Mouse (Mus musculus) CH12.LX (cell line): Measurements from ENCODE around the gene Inpp5d. TPM values are rescaled to one million over a fixed set of nuclear protein-coding genes. Genes with fewer than 3 reads are reported as not detected.

Experiments used
- DNase-seq: peaks from one replicate; pipeline ENCODE4 v3.0.0-alpha.2; 2013; ENCODE audit errors: extremely low read depth
- H3K27ac ChIP-seq: 2 replicates; pipeline ENCODE4 v1.5.1; 2012; ENCODE audit warnings: low read depth, mild to moderate bottlenecking, control low read depth, moderate library complexity; ENCODE audit not compliant: insufficient read depth
- H3K27me3 ChIP-seq: replicated peaks from 2 replicates; pipeline ENCODE3; 2012; ENCODE audit warnings: inconsistent platforms
- H3K36me3 ChIP-seq, 2 experiments: replicated peaks in 1 of 2; 2 replicates each; pipeline versions ENCODE3 to v1.6.1; 2012; ENCODE audit warnings: inconsistent platforms in 1 of 2, low read length in 1 of 2, mild to moderate bottlenecking in 1 of 2, mixed read lengths in 1 of 2, moderate library complexity in 1 of 2; ENCODE audit not compliant: control insufficient read depth in 1 of 2, insufficient read depth in 1 of 2
- H3K4me1 ChIP-seq, 2 experiments: 2 replicates each; pipeline ENCODE4 v1.6.1; 2012; ENCODE audit warnings: inconsistent platforms in 1 of 2, moderate library complexity in 1 of 2; ENCODE audit not compliant: insufficient read depth in 2 of 2, control insufficient read depth in 1 of 2
- H3K4me2 ChIP-seq: 2 replicates; pipeline ENCODE4 v1.6.1; 2012; ENCODE audit warnings: low read depth, mild to moderate bottlenecking, control low read depth; ENCODE audit not compliant: poor library complexity, insufficient read depth, severe bottlenecking
- H3K4me3 ChIP-seq, 3 experiments: fragments of 150-350 bp in 1 of 3; sonication (generic) in 1 of 3; replicated peaks in 1 of 3; 2 replicates each; pipeline versions ENCODE3 to v1.5.1; 2011 to 2012; ENCODE audit warnings: low read depth in 2 of 3, low read length in 2 of 3, mild to moderate bottlenecking in 2 of 3, moderate library complexity in 2 of 3, control low read depth in 1 of 3, improper control_type of control experiment in 1 of 3, inconsistent platforms in 1 of 3, mixed read lengths in 1 of 3; ENCODE audit not compliant: poor library complexity in 1 of 3
- H3K79me2 ChIP-seq: replicated peaks from 2 replicates; pipeline ENCODE4 v1.6.1; 2012; ENCODE audit warnings: mild to moderate bottlenecking, moderate library complexity; ENCODE audit not compliant: control insufficient read depth, poor library complexity, insufficient read depth, severe bottlenecking; ENCODE audit errors: extremely low read depth
- H3K9ac ChIP-seq: 2 replicates; pipeline ENCODE4 v1.6.1; 2012; ENCODE audit warnings: low read depth, mild to moderate bottlenecking, control low read depth, moderate library complexity; ENCODE audit not compliant: insufficient read depth
- H3K9me3 ChIP-seq: replicated peaks from 2 replicates; pipeline ENCODE3; 2012; ENCODE audit warnings: low read length, inconsistent platforms, mixed read lengths
- CTCF ChIP-seq, 2 experiments: IDR thresholded peaks in 1 of 2; conservative IDR thresholded peaks in 1 of 2; 2 replicates each; pipeline ENCODE4 v1.5.1; 2011 to 2012; ENCODE audit warnings: low read depth in 2 of 2, low read length in 2 of 2, improper control_type of control experiment in 1 of 2, inconsistent platforms in 1 of 2, mild to moderate bottlenecking in 1 of 2, moderate library complexity in 1 of 2
- ELF1 ChIP-seq: IDR thresholded peaks from 2 replicates; pipeline ENCODE4 v1.6.1; 2014; ENCODE audit warnings: low read depth, mild to moderate bottlenecking, inconsistent platforms, low read length, improper control_type of control experiment
- EP300 ChIP-seq: IDR thresholded peaks from 2 replicates; pipeline ENCODE4 v1.6.1; 2011; ENCODE audit warnings: low read length, improper control_type of control experiment
- GABPA ChIP-seq: IDR thresholded peaks from 2 replicates; pipeline ENCODE4 v1.6.1; 2012; ENCODE audit warnings: low read depth, low read length, improper control_type of control experiment, inconsistent platforms; ENCODE audit not compliant: insufficient replicate concordance
- IRF4 ChIP-seq: IDR thresholded peaks from 2 replicates; pipeline ENCODE4 v1.6.1; 2014; ENCODE audit warnings: low read depth, mild to moderate bottlenecking, inconsistent platforms, low read length, improper control_type of control experiment
- JUN ChIP-seq: IDR thresholded peaks from 2 replicates; pipeline ENCODE4 v1.6.1; 2011; ENCODE audit warnings: low read depth, mild to moderate bottlenecking, low read length, improper control_type of control experiment, moderate library complexity; ENCODE audit not compliant: insufficient read depth
- JUND ChIP-seq: conservative IDR thresholded peaks from 2 replicates; pipeline ENCODE4 v1.6.1; 2011; ENCODE audit warnings: low read depth, low read length, improper control_type of control experiment
- KAT2A ChIP-seq: IDR thresholded peaks from 2 replicates; pipeline ENCODE4 v1.6.1; 2012; ENCODE audit warnings: low read length, improper control_type of control experiment, inconsistent platforms; ENCODE audit not compliant: insufficient replicate concordance
- MEF2A ChIP-seq: IDR thresholded peaks from 2 replicates; pipeline ENCODE4 v1.6.1; 2014; ENCODE audit warnings: low read depth, mild to moderate bottlenecking, inconsistent platforms, low read length, improper control_type of control experiment, borderline replicate concordance
- MXI1 ChIP-seq: IDR thresholded peaks from 2 replicates; pipeline ENCODE4 v1.6.1; 2011; ENCODE audit warnings: mild to moderate bottlenecking, low read depth, low read length, improper control_type of control experiment
- MYC ChIP-seq: IDR thresholded peaks from 2 replicates; pipeline ENCODE4 v1.6.1; 2011; ENCODE audit warnings: low read depth, mild to moderate bottlenecking, improper control_type of control experiment, low read length
- NELFE ChIP-seq: IDR thresholded peaks from 2 replicates; pipeline ENCODE4 v1.6.1; 2011; ENCODE audit warnings: low read depth, low read length, improper control_type of control experiment
- NRF1 ChIP-seq: IDR thresholded peaks from 2 replicates; pipeline ENCODE4 v1.6.1; 2014; ENCODE audit warnings: low read depth, mild to moderate bottlenecking, inconsistent platforms, low read length, improper control_type of control experiment, moderate library complexity
- PAX5 ChIP-seq: IDR thresholded peaks from 2 replicates; pipeline ENCODE4 v1.6.1; 2012; ENCODE audit warnings: low read length, inconsistent platforms, mixed read lengths
- RAD21 ChIP-seq: IDR thresholded peaks from 2 replicates; pipeline ENCODE4 v1.6.1; 2011; ENCODE audit warnings: low read depth, mild to moderate bottlenecking, low read length, improper control_type of control experiment, moderate library complexity
- RCOR1 ChIP-seq: conservative IDR thresholded peaks from 2 replicates; pipeline ENCODE4 v1.6.1; 2012; ENCODE audit warnings: low read depth, mild to moderate bottlenecking, inconsistent platforms, low read length, improper control_type of control experiment
- SIN3A ChIP-seq: IDR thresholded peaks from 2 replicates; pipeline ENCODE4 v1.6.1; 2012; ENCODE audit warnings: low read length, improper control_type of control experiment, inconsistent platforms
- SMC3 ChIP-seq: IDR thresholded peaks from 2 replicates; pipeline ENCODE4 v1.6.1; 2011; ENCODE audit warnings: low read depth, low read length, improper control_type of control experiment
- TBP ChIP-seq: conservative IDR thresholded peaks from 2 replicates; pipeline ENCODE4 v1.6.1; 2011; ENCODE audit warnings: low read depth, low read length, improper control_type of control experiment
- TCF12 ChIP-seq: IDR thresholded peaks from 2 replicates; pipeline ENCODE4 v1.6.1; 2014; ENCODE audit warnings: low read depth, mild to moderate bottlenecking, inconsistent platforms, low read length, improper control_type of control experiment
- UBTF ChIP-seq: IDR thresholded peaks from 2 replicates; pipeline ENCODE4 v1.6.1; 2012; ENCODE audit warnings: low read depth, mild to moderate bottlenecking, inconsistent platforms, low read length, improper control_type of control experiment, moderate library complexity
- dilution Hi-C: fragments of 300-500 bp; cut with MboI; formaldehyde crosslinking; loops from 2 replicates; pipeline ENCODE4 v1.14.3; 2020; ENCODE audit warnings: low sequenced_read_pairs; ENCODE audit not compliant: extremely low pct_unique_long_range_greater_than_20kb, extremely low pct_ligation_motif_present
- in situ Hi-C: fragments of 300-500 bp; cut with MboI; formaldehyde crosslinking; loops from 3 replicates; pipeline ENCODE4 v1.14.3; 2019; ENCODE audit warnings: low sequenced_read_pairs, low pct_ligation_motif_present, low pct_unique_long_range_greater_than_20kb, mixed read lengths
- polyA plus RNA-seq: library from polyadenylated mRNA; unstranded; fragments of >175 nt; gene quantifications from 2 replicates; pipeline ENCODE4 v1.2.1, GENCODE M21; 2012; ENCODE audit warnings: low read depth; ENCODE audit not compliant: insufficient read length
- total RNA-seq, 2 experiments: library from RNA; depleted of rRNA; stranded (reverse); fragments of 300-350 nt in 1 of 2; fragments of >200 nt in 1 of 2; gene quantifications; 2 replicates each; pipeline ENCODE4 v1.2.3; 2012 to 2014

Inpp5d gene
- total and polyA plus RNA-seq, 3 experiments, result 97.1 to 109 (median 106) TPM

DNA sequence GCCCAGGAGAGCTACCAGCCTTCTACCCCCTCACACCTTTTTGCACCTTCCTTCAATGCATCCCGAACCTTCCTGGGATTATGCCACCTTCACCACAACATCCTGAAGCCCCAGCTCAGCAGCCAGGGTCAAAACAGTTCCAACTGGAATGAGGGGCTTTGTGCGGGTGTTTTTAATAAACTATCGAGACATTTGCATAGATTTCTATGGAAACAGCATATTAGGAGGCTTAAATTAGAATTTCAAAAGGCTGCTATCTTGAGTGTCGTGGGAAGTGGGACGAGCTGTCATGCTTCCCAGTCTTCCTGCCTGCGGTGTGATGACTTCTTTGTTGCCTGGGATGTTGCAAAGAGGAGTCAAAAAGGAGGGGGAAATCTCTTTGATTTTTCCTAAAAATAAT lies 88.9 kb downstream of the Inpp5d start:
- dilution Hi-C loops (no loop called here), in situ Hi-C loops (no loop called here)
- Histone ChIP-seq H3K9me3 (peaks cover 2% of the 10 kb centered on the region), H3K27me3 (no peaks in the 10 kb centered on the region), H3K4me2 (no peak overlapping the region), H3K36me3 (peaks cover 89 to 99% of the 10 kb centered on the region in 2 experiments), H3K4me1 (no peaks in the 10 kb centered on the region), H3K79me2 (no peaks in the 10 kb centered on the region), H3K9ac (no peak overlapping the region), H3K27ac (no peak overlapping the region), H3K4me3 (no peak overlapping the region)
- no peak for DNase-seq
- no peak for TF ChIP-seq JUN
- TF ChIP-seq MEF2A, result no peak
- TF ChIP-seq TBP, result no peak
- TF ChIP-seq CTCF (conservative IDR thresholded peaks at IDR 0.05 in 1 of 2, IDR thresholded peaks at IDR 0.05 in 1 of 2; ENCODE audit: low read depth in 2 of 2, low read length in 2 of 2), result no peak
- TF ChIP-seq PAX5, result no peak
- TF ChIP-seq UBTF, result no peak
- no peak for TF ChIP-seq MYC
- TF ChIP-seq RAD21, result no peak
- no peak for TF ChIP-seq RCOR1

DNA sequence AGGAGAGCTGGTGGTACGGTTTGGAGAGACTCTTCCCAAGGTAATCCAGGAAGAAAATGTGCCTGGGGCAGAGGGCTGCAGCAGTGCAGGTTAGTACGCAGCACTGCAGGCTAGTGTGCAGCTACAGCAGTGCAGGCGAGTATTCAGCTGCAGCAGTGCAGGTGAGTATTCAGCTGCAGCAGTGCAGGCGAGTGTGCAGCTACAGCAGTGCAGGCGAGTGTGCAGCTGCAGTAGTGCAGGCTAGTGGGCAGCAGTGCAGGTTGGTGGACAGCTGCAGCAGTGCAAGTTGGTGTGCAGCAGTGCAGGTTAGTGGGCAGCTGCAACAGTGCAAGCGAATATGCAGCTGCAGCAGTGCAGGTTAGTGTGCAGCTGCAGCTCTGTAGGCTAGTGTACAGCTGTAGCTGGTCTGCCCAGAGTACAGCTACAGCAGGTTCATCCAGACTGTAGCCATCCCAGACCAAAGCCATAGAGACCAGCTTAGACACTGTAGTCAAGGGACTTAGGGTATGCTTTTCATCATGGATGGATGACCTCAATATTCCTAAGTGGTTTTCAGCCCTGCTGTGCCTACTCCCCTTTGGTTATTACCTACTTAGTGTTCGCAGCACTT lies 89.7 kb downstream of the Inpp5d start:
- no peaks in the 10 kb centered on the region for H3K27me3 ChIP-seq
- no peak for TF ChIP-seq KAT2A
- TF ChIP-seq, all 38 proteins: peak for 0
- dilution Hi-C loops (no loop called here), in situ Hi-C loops (no loop called here)
- H3K9me3 ChIP-seq, result peaks cover 2% of the 10 kb centered on the region
- no peaks in the 10 kb centered on the region for H3K4me1 ChIP-seq
- H3K79me2 ChIP-seq, result no peaks in the 10 kb centered on the region
- no peak overlapping the region for H3K4me2 ChIP-seq
- peaks cover 89 to 99% of the 10 kb centered on the region in 2 experiments for H3K36me3 ChIP-seq
- no peak overlapping the region for H3K9ac ChIP-seq
- DNase-seq, result no peak
- H3K27ac ChIP-seq, result no peak overlapping the region
- H3K4me3 ChIP-seq, result no peak overlapping the region

DNA sequence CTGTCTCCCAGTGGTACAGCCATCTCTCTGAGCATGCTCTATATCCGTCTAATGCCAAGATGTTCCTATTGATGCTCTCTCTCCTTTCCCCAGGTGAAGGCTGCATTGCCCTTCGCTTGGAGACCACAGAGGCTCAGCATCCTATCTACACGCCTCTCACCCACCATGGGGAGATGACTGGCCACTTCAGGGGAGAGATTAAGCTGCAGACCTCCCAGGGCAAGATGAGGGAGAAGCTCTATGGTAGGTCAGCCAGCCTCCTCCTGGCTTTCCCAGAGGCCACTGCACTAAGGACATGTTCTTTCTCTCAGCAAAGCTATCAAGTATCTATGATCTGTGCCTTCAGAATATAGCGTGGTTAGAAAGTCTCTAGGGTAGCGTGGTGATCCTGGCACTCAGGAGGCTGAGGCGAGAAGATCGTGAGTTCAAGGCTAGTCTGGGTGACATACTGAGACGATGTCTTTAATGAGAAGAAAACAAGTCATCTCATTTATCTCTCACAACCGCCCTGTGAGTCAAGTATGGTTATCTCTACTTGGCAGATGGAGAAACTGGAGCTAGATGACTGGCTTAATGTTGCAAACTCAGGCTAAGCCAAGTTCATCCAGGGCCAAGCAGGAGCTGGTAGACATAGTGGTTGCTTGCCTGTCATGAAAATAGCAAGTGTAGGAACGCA lies 92.0 kb downstream of the Inpp5d start:
- no peak overlapping the region for H3K4me2 ChIP-seq
- no peaks in the 10 kb centered on the region for H3K27me3 ChIP-seq
- peaks cover 2% of the 10 kb centered on the region for H3K9me3 ChIP-seq
- no peak overlapping the region for H3K9ac ChIP-seq
- no peaks in the 10 kb centered on the region for H3K4me1 ChIP-seq
- DNase-seq, result no peak
- no peak overlapping the region for H3K27ac ChIP-seq
- peaks cover 95 to 100% of the 10 kb centered on the region in 2 experiments for H3K36me3 ChIP-seq
- in situ Hi-C loops (no loop called here), dilution Hi-C loops (no loop called here)
- TF ChIP-seq RCOR1 (no peak), SIN3A (no peak), EP300 (no peak), TCF12 (no peak), SMC3 (no peak), TBP (no peak), IRF4 (no peak), GABPA (no peak), JUN (no peak), MXI1 (no peak), NRF1 (no peak), PAX5 (no peak), UBTF (no peak), JUND (no peak), CTCF (conservative IDR thresholded peaks at IDR 0.05 in 1 of 2, IDR thresholded peaks at IDR 0.05 in 1 of 2; ENCODE audit: low read depth in 2 of 2, low read length in 2 of 2) (no peak), ELF1 (no peak), NELFE (no peak)
- no peak overlapping the region for H3K4me3 ChIP-seq
- no peaks in the 10 kb centered on the region for H3K79me2 ChIP-seq
